Mouse (Mus musculus): ENCODE results near the gene G530012D18Rik. TPM values are rescaled to one million over a fixed set of nuclear protein-coding genes. Genes with fewer than 3 reads are reported as not detected.
"Not testable (repeated sequence)": the region's sequence is repeated elsewhere in the genome, so short reads cannot be mapped to it uniquely, and the experiment has no call there.

G530012D18Rik gene
- total RNA-seq, 2 experiments from 2014 or later, result not detected

- intact Hi-C loops (cut with DNase I); DNase-seq: not testable (repeated sequence)
Measured at GRCm38 (mm10) chr1:85610581-85610980, 35.1 kb downstream of the G530012D18Rik start.

GRCm38 (mm10) chr1:85615096-85615495 lies 39.6 kb downstream of the G530012D18Rik start:
- intact Hi-C loops (cut with DNase I); DNase-seq: not testable (repeated sequence)

- intact Hi-C loops (cut with DNase I); DNase-seq: not testable (repeated sequence)
Measured at GRCm38 (mm10) chr1:85615819-85616218, 40.3 kb downstream of the G530012D18Rik start.

GRCm38 (mm10) chr1:85617161-85617560 lies 41.7 kb downstream of the G530012D18Rik start:
- DNase-seq; intact Hi-C loops (cut with DNase I): not testable (repeated sequence)

- intact Hi-C loops (cut with DNase I); DNase-seq: not testable (repeated sequence)
Measured at GRCm38 (mm10) chr1:85618689-85619088, 43.2 kb downstream of the G530012D18Rik start.

Other genes starting within 250 kb of the G530012D18Rik start
- gene Sp110, start 23.1 kb downstream of the G530012D18Rik start, total RNA-seq (2021), result 1 to 10 TPM in 1 of 2 experiments, under 1 TPM in 1; 0.67 to 1.1 TPM
- under 1 TPM; 0.79 TPM for gene Sp140, start 24.7 kb downstream of the G530012D18Rik start, total RNA-seq (2021)
- 1 to 10 TPM; 4.3 to 5.8 TPM for gene Sp100, start 74.3 kb downstream of the G530012D18Rik start, total RNA-seq (2021)
- gene A630001G21Rik, start 203.0 kb downstream of the G530012D18Rik start, total RNA-seq (2021), result under 1 TPM in 1 of 2 experiments, not detected in 1; 0.30 TPM
- gene Cab39, start 217.8 kb downstream of the G530012D18Rik start, total RNA-seq (2021), result 100 to 1,000 TPM; 153 to 159 TPM

All from gastrocnemius, postnatal 36 days (tissue).